Mouse (Mus musculus): ENCODE data around the gene 9130230L23Rik.

GRCm38 (mm10) chr5:65950679-65951512 lies 53.2 kb downstream of the 9130230L23Rik start:
- TF ChIP-seq GATA1 (IDR thresholded peaks at IDR 0.05; ENCODE audit: borderline replicate concordance, low read length) (no peak), FLI1 (IDR thresholded peaks at IDR 0.05; ENCODE audit: low read length) (no peak)
